Mouse (Mus musculus): ENCODE results near the gene Pkd2. TPM values are rescaled to one million over a fixed set of nuclear protein-coding genes. Genes with fewer than 3 reads are reported as not detected.

Gene Pkd2
- total RNA-seq, 2 experiments from 2014 or later = 22.4 to 24.8 TPM

DNA sequence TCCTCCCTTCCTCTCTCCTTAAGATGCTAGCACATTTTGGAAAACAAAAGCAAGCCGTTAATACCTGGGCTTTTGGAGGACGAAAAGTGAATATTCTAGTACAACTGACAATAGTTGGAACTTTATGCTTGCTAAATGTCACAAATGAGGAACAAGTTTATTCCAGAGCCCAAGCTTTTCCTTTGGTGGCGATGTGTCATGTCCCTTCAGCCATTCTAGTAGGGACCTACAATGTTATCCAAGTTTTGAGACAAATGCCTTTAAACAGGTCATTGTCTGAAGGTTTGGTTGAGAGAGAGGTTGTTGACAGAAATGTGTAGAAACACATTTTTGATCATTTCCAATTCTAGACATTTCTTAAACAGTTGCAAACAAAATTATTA is 1.2 kb downstream of the Pkd2 start:
- intact Hi-C loops (cut with DNase I) = no loop called here
- no peak for DNase-seq (ENCODE audit: low spot score in 2 of 2)

DNA sequence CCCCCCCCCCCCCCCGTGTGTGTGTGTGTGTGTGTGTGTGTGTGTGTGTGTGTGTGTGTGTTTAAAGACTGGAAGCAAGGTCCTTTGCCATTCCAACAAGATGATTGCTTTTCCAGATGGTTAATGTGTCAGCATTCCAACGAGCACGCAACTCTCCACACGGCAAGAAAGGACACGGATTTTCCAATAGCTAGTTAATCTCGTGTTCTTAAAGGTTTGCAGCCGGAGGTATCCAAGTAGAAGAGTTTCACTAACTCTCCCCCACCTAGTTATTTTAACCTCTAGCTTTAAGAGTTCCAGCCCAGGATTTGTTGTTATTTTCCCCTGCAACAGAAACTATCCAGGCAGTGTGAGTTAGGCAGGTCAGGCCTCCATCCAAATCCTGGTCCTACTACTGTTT is 1.6 kb downstream of the Pkd2 start:
- DNase-seq (ENCODE audit: low spot score in 2 of 2) = peak in 1 of 2 experiments; percentile 14
- intact Hi-C loops (cut with DNase I) = no loop called here

DNA sequence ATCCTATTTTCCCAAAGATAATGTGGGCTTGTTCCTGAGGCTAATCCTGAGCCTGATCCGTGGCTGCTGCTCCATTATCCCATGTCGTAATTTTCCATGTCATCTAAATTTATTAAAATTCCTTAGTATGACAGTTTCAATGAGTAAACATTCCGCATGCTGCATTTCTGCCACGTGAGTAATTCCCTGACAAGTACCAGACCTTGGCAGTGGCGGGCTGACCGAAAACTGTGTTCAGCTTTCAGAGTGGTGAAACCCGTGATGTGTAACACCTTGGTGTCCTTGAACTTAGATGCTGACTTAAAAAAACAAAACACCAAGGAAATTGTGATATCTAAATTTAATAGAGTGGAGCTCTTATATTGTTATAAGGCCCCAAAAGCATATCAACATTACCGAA is 6.0 kb downstream of the Pkd2 start:
- intact Hi-C loops (cut with DNase I) = no loop called here
- no peak for DNase-seq (ENCODE audit: low spot score in 2 of 2)

DNA sequence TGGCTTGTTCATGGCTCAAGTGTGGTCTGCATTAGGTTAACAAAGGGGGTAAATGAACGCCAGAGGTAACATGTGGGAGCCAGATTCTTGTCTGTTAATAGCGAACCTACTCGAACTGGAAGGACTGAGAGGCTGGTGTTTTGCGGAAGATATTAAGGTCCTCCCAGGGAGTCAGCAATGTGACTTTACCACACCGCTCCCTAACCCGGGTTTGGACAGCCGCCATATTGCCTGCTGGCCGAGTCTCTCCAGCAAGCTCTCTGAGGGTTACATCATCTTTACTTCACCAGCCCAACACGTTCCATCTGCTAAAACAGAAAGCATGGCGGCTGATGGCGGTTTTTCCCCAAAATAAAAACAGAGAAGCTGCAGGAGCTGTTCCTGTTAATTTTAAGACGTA is 6.5 kb downstream of the Pkd2 start:
- intact Hi-C loops (cut with DNase I) = no loop called here
- DNase-seq (ENCODE audit: low spot score in 2 of 2) = no peak

DNA sequence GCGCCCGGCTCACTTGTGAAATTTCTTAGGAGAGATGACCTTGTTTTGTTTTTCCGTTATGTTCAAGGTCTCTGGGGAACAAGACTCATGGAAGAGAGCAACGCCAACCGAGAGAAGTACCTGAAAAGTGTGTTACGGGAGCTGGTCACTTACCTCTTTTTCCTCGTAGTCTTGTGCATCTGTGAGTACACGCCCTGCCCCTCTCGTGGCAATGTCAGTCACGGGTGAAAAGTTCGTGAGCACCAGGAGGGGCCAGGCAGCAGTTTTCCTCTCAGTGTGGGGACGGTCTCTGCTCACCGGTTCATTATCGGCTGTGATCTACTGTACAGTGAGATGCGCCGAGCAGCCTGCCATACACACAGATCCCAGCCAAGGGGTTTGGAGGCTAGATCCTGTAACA is 7.6 kb downstream of the Pkd2 start:
- intact Hi-C loops (cut with DNase I) = no loop called here
- DNase-seq (ENCODE audit: low spot score in 2 of 2) = no peak

DNA sequence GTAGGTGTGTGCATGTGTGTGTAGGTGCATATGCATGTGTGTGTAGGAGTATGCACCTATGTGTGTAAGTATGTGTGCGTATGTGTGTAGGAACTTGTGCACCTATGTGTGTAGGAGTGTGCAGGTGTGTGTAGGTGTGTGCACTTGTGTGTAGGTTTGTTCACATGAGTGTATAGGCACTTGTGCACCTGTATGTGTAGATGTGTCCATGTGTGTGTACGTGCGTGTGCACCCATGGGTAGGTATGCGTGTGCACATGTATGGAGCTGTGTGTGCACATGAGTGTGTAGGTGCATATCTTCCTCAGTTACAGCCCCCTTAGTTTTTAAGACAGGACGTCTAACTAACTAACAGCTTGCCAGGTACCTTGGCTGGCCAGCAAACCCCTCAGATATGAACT is 9.3 kb downstream of the Pkd2 start:
- DNase-seq (ENCODE audit: low spot score in 2 of 2) = no peak
- intact Hi-C loops (cut with DNase I) = no loop called here

DNA sequence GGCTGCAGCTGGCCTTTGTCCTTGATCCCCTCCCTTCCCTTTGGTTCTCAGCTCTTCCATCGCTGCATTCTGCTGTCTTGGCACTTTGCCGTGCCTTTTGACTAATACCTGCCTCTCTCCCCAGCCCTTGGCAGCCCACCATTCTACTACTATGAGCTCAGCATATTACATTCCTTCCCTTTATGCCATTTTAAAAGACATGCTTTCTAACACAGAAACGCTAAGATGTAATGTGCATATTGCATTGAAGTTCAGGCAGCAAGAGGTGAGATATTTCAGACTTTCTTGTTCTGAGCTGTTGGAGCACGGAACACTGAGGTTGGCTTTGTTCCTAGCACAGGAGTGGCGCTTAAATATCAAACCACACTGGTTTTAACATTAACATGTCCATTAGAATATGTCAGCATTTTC is 11.7 kb downstream of the Pkd2 start:
- intact Hi-C loops (cut with DNase I) = no loop called here
- DNase-seq (ENCODE audit: low spot score in 2 of 2) = peak in 1 of 2 experiments; percentile 19

DNA sequence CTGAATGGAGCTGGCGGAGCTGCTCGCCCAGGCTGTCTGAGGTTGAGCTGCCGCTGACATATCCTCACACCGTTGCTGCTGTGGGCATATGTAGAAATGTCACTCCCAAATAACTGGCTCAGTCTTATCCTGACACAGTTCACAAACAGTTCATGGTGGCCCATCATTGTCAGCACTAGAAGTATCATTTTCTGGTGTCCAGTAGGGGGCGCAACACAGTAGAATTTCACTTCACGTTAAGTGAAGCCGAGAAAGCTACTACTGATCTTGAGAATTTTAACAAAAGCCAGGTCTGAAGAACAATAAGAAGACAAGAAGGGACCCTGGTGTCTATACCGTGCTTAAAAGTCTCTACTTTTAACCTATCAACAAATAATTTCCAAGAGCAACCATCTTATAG is 13.1 kb downstream of the Pkd2 start:
- no peak for DNase-seq (ENCODE audit: low spot score in 2 of 2)
- intact Hi-C loops (cut with DNase I) = no loop called here

DNA sequence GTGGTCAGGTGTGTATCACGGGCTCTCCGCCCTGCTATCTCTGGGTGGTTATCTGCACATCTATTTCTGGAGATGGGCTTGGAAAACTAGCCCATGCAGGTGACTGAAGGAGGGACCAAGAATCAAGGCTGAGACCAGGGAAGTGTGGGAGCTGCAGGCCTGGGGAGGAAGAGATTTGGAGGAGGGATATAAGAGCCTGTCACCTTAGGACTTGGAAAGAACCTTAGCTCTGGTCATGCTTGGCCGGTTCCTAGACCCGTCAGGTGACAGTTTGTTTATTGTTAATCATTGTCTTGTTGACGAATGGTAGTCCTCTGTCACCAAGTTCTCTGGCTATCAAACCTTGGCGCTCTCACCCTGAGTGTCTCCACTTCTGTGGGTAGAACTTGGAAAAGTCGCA is 21.1 kb downstream of the Pkd2 start:
- DNase-seq (ENCODE audit: low spot score in 2 of 2) = no peak
- intact Hi-C loops (cut with DNase I) = loop anchor here (10.0 kb wide), 1 partner anchor 844 kb away; no protein-coding TSS in a partner anchor

DNA sequence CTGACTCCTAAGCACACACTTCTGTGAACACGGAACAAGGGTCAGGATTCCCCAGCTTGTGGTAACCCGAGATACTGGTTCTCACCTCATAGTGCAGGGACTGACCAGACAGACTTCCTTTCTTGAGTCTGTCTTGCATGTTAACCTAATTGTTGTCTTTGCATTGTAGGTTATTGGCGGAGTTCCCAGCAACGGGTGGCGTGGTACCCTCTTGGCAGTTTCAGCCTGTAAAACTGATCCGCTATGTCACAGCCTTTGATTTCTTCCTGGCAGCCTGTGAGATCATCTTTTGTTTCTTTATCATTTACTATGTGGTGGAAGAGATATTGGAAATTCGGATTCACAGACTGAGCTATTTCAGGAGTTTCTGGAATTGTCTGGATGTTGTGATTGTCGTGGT is 23.6 kb downstream of the Pkd2 start:
- intact Hi-C loops (cut with DNase I) = loop anchor here (10.0 kb wide), 1 partner anchor 842 kb away; no protein-coding TSS in a partner anchor
- DNase-seq (ENCODE audit: low spot score in 2 of 2) = no peak

DNA sequence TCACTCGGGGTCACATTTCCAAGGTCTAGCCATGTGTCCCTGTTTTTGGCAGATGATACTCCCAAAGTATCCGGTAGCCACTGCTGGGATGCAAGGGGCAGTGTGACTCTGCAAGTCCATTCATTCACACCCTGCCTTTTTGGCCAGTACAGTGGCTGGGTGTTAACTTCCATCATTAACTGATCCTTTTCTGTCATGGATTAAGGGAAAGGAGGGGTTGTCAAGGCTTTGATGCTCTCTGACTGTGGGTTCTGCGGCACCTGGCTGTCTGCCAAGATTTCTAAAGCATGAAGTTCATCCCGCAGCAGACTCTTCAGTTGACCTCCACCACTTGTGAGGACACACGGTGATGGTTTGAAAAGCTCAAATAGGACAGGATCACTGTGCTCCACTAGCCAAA is 32.3 kb downstream of the Pkd2 start:
- intact Hi-C loops (cut with DNase I) = no loop called here
- DNase-seq (ENCODE audit: low spot score in 2 of 2) = no peak

DNA sequence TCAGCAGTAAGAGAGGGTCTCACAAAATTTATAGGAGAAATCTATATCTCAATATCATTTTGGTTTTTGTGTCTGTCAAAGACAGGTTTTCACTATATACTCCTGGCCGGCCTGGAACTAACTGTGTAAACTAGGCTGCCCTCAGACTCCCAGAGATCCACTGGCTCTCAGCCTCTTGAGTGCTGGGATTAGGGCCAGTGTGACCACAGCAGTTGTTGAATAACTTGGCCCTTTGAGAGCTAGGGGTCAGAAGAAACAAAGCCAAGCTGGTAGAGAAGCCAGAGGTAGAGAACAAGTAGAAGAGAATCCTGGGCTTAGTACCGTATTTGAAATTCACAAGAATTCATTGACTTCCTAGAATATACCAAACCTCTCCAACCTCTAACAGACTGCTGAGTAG is 45.6 kb downstream of the Pkd2 start:
- intact Hi-C loops (cut with DNase I) = no loop called here
- DNase-seq (ENCODE audit: low spot score in 2 of 2) = no peak

DNA sequence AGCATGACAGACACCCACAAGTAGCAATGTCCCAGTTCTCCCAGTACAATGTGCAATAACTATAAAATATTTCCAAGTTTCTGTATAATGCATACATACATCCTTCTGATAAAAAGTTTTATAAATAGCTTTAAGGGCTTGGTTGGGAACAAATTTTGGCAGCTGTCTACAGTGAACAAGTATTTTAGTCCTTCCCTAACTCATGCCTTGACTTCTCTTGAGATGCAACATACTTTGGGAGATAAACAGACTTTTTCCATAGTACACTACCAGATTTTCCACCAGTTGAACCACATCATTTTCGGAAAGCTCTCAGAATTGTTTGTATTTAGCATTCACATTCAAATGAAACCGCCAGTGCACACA is 48.6 kb downstream of the Pkd2 start:
- no peak for DNase-seq (ENCODE audit: low spot score in 2 of 2)
- intact Hi-C loops (cut with DNase I) = no loop called here

DNA sequence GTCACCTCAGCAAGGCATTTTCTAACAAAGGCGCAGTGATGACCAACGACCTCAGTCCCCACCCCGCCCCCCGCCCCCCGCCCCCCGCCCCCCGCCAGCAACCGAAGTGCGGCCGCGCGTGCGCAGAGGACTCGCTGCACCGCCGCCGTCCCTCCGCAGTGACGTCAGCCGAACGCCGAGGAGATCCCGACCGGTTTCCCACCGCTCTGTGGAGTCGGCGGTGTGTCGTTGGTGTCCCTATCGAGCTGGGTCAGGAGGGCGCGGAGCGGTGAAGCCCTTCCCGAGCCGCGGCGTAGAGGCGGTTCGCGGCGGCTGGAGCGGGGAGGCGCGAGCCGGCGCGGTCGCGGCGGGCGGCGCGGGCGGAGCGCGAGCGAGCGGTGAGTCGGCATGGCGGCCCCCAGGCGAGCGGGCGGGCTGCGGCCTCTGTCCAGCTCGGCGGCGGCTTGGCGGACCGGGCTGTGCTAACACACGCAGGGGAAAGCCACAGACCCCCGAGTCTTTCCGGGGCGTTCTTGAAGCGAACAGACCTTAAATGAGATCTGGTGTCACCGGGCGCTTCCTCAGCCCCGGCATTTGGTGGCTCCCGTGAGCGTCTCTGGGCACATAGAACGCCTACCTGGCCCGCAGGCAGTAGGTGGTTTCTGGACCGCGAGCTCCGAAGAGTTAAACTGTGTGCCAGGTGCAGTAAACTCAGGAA is 49.1 kb downstream of the Pkd2 start, which contains the start of gene BC005561:
TSS of gene BC005561 (plus strand) at position 158 of the 697 bp plus-strand sequence.
- DNase-seq (ENCODE audit: low spot score in 2 of 2) = peak; percentile 86 to 89
- intact Hi-C loops (cut with DNase I) = no loop called here

DNA sequence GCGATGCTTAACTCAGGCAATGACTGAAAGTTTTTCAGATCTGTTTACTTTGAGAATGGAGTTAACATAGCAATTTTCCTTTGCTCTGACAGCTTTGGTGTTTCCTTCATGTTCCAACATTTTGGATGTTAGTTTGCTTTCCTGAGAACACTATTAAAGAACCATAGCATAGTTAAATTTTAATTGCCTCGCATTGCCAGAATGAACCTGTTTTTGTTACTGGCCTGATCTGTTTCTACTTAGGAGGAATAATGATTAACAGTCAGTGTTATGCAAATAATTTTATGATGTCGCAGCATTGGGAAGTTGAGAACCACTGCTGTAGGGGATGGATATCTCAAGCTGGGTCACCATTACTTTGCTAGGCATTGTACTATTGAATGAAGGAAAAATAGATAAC is 52.0 kb downstream of the Pkd2 start:
- intact Hi-C loops (cut with DNase I) = no loop called here

DNA sequence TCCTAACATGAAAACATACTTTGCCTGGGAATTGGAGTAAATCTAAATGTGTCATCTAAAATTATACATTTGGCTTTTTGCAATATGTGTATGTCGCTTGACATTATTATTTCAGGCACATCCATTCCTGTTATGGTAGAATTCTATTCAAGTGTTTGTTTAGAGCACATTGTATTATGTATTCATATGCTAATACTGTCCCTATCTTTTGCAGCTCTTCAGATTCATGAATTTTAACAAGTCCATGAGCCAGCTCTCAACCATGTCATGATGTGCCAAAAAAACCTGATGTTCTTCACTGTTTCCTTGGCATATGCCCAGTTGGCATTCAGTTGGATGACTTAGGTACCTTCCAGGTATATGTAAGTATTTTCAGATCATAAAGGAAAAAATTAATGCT is 79.4 kb downstream of the Pkd2 start:
- peak in 1 of 2 experiments; percentile 26 for DNase-seq (ENCODE audit: low spot score in 2 of 2)

More for the DNA sequence above, 52.0 kb downstream of the Pkd2 start:
- no peak for DNase-seq (ENCODE audit: low spot score in 2 of 2)

DNA sequence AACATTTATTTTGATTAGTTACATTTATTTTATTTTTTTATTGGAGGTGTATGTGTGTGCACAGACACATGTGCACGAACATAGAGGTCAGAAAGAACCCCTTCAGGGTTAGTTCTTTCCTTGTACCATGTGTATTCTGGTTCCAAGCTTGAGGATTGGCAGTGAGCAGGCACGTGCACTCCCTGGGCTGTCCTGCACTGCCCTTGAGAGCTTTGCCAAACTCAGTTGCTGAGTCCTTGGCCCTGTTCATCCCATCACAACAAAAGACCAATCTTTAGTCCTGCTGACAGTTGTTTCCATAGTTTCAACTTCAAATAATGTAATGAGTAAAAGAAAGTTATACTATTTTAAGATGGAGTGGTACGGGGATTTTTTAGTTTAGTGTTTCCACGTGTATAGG is 80.1 kb downstream of the Pkd2 start:
- intact Hi-C loops (cut with DNase I) = no loop called here
- no peak for DNase-seq (ENCODE audit: low spot score in 2 of 2)

More for the DNA sequence above, 79.4 kb downstream of the Pkd2 start:
- intact Hi-C loops (cut with DNase I) = no loop called here

Other genes starting within 250 kb of the Pkd2 start
- under 1 TPM; 0.16 to 0.21 TPM for gene Ibsp, start 160.3 kb upstream of the Pkd2 start, total RNA-seq (2021)
- gene Mepe, start 134.1 kb upstream of the Pkd2 start, total RNA-seq (2021) = not detected
- 10 to 100 TPM in 1 of 2 experiments, 1 to 10 TPM in 1; 9.5 to 10.7 TPM for gene Spp1, start 24.3 kb upstream of the Pkd2 start, total RNA-seq (2021)
- gene BC005561, start 48.9 kb downstream of the Pkd2 start, total RNA-seq (2021) = 10 to 100 TPM; 13.8 to 15.3 TPM

Measured in left cerebral cortex, postnatal 25 days (tissue).